Mouse (Mus musculus) large intestine, adult 2 months (tissue): ENCODE results near the gene Cep89. TPM values are rescaled to one million over a fixed set of nuclear protein-coding genes. Genes with fewer than 3 reads are reported as not detected.

ENCODE experiments used
- DNase-seq: peaks from one replicate; pipeline ENCODE4 v3.0.0-alpha.2; 2012; ENCODE audit warnings: low read depth, low spot score
- WGBS: fragments of 180-500 bp; shearing (Covaris S2); methylation state at CpG from one replicate; pipeline ENCODE4 v1.1.7; 2018; 5-methylcytosine and 5-hydroxymethylcytosine counted together
- polyA plus RNA-seq: library from polyadenylated mRNA; depleted of rRNA; stranded (reverse); fragments of >200 nt; gene quantifications from 2 replicates; pipeline ENCODE4 v1.2.3, GENCODE M21; 2012

Cep89 gene
- polyA plus RNA-seq, 1 experiment = 14.6 TPM

DNA sequence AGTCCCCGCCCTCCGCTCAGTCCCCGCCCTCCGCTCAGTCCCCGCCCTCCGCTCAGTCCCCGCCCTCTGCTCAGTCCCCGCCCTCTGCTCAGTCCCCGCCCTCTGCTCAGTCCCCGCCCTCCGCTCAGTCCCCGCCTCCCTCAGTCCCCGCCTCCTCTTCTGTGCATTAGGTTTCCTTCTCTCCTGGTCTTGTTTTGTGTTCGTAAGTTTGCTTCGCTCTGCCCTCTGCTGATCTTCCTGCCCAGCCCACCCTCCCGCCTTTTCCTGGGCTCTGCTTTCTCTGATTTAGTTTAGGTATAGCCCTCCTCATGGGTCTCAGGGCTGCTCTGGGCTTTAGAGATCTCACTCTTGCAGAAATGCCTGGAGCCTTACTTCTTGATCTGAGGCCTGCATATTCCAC, 15.0 kb upstream of the Cep89 start:
- no peak for DNase-seq
- WGBS = 36% methylated on average over 14 of the region's 16 CpGs

DNA sequence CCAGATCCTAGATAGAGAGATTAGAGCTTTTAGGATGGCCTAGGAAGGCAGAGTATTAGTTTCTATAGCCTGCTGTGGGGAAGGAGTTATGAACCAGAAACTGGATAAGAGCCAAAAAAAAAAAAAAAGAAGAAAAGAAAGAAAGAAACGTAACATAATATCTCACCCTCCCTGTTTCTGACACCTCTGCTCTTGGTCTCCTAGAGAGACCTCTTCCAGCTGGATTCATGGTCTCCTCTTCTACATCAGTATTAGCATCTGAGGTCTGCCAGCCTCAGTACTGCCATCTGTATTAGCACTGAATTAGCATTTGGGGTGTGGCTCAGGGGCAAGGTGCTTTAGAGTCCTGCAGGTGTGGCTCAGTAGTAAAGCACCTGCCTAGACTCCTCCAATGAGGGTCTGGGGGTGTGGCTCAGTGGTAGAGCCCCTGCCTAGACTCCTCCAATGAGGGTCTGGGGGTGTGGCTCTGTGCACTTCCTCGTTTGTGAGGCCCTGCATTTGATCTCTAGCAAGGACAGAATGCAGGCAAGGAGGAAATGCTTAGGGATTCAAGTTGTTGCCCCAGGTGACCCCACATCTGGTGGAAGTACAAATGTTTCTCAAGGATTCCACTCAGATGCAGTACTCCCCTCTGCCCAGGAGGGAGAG, 14.0 kb upstream of the Cep89 start:
- DNase-seq = peak; percentile 65
- WGBS = 21% methylated on average over 2 of the region's 2 CpGs

DNA sequence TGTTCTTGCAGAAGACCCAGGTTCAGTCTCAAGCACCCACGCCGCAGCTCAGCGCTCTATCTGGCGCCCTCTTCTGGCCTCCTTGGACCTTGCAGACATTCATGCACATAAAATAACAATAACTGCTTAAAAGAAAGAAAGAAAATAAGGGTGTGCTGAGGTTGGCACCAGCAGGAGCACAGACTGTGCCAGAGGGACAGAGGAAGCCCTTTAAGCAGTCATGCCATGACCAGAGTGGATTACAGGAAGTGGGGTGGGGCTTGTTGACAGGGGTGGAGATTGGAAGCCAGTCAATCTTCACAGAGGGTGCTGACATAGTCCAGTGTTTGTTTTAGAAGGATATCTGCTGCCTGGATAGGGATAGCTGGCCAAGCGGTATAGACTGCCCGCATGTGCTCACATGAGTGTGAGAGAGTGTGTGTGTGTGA, 10.3 kb upstream of the Cep89 start:
- peak; percentile 59 for DNase-seq
- WGBS = 50% methylated on average over 6 of the region's 6 CpGs

DNA sequence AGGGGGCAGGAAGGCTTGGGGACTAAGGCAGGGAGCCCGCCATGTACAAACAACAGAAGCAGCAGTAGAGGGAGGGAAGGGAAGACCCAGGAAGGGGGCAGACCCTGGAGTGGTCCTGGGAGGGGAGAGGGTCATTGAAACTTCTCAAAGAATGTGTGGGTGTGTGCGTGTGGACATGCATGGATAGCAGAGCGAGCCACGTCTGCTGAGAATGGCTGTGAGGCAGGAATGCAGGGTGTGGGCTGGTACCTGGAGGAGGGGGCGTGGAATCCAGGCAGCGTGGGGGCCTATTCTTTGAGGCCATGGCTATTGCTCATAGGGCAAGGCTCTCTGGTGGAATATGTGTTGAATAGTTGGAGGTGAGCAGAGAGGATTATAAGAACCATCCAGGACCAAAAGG, 8.1 kb upstream of the Cep89 start:
- 79% methylated on average over 6 of the region's 6 CpGs for WGBS

DNA sequence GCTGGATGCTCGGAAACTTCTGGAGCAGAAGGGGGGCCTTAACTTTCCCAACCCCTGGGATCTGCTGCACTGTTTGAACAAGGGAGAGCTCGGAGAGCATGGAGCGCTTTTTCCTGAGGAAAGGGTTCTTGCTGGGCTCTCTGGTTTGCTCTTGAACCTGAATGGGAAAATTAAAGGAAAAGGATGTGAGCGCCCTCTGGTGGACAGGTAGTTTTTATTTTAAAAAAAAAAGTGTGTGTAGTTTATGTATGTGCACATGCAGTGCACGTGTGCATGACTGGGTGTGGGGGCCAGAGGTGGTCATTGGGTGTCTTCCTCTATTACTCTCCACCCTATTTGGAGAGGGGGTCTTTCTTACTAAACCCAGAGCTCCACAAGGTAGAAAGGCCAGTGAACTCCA, 3.9 kb upstream of the Cep89 start:
- 46% methylated on average over 5 of the region's 5 CpGs for WGBS
- DNase-seq = no peak

More for the DNA sequence above, 8.1 kb upstream of the Cep89 start:
- DNase-seq = no peak

GRCm38 (mm10) chr7:35395734-35396456, 940 bp upstream of the Cep89 start:
- WGBS = 4% methylated on average over 17 of the region's 17 CpGs
- no peak for DNase-seq

- WGBS = 81% methylated on average over 4 of the region's 4 CpGs
- no peak for DNase-seq
Measured at GRCm38 (mm10) chr7:35401169-35401568, 4.3 kb downstream of the Cep89 start.

- no peak for DNase-seq
- 70% methylated on average over 5 of the region's 5 CpGs for WGBS
Measured at GRCm38 (mm10) chr7:35415226-35415625, 18.4 kb downstream of the Cep89 start.

DNA sequence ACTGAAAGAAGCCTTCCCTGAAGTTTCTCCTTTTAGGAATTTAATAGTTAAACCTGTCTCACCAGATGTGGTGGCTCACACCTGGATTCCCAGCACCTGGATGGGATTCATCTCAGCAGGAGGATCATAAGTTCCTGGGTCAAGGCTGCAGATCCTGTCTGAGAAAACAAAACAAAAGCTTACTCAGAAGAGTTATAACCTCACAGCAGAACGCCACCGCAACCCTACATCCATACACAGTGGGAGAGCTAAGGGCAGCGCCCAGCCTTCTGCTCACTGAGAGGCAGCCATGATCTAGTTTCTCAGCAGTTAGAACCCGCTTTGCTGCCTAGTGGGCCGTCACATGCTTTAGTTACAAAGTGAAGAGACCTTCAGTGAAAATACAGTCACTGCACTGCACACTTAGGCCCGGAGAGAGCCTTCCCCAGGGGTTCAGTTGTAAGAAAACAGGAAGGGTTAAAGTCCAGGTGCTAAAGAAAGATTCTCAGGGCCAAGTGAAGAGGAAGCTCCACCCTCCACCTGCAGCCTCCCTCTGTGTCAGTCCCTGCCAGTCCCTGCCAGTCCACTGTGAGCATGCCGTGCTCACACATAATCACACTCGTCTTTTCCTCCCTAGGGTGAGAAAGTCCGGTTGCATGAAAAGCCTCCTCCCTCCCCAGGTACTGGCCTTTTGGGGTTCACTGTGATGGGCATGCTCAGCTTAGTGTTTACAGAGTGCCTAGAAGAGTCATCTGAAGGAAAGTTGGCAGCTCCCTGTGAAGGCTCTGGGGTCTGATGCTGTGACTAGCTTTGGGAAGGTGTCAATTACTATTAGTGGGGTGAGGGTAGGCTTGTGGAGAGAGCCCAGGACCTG, 19.2 kb downstream of the Cep89 start:
- 34% methylated on average over 9 of the region's 9 CpGs for WGBS
- DNase-seq = peak; percentile 60

DNA sequence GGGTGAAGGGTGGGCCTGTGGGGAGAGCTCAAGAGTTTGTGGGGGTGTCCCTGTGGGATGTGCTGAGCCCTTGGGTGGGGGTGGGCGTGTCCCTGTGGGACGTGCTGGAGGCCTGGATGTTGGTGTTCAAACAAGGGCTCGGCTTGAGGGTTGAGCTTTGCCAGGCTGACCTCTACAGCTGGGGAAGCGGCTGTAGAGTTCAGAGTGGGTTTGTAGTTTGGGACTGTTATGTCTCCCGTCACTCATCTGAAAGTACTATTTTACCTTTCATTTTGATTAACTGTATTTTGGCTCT, 19.8 kb downstream of the Cep89 start:
- WGBS = 40% methylated on average over 5 of the region's 5 CpGs
- DNase-seq = peak; percentile 28

DNA sequence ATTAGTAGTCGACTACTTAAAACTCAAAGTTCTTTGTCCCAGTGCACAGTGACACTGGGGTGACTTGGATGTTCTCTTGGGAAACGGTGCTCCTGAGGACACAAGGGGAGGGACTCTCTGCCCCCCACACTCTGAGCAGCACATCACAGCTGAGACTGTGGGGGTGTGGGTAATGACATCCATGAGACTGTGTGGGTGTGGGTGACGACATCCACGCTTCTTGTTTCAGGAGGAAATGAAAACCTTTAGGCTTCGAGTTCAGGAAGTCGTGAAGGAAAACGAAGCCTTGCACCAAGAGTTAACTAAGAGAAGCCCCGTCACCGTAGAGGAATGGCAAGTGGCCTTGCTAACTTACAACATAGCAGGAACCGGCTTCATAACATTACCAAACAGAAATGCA, 26.2 kb downstream of the Cep89 start:
- no peak for DNase-seq
- 91% methylated on average over 10 of the region's 10 CpGs for WGBS

DNA sequence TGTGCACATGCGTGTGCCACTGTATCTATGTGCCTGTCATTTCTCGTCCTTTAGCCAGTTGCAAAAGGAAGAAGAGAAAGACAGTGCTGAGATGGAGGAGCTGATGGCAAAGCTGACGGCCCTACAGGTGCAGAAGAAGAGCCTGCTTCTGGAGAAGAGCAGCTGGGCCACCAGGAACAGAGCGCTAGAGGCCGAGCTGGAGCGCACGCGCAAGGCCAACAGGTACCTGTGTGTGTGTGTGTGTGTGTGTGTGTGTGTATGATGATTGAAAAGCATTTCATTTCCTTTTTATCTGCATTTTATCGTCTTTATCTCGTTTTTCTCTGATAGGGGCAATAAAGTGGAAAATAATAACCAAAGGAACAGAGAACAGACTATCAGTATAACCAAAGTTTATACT, 31.3 kb downstream of the Cep89 start:
- 88% methylated on average over 10 of the region's 10 CpGs for WGBS
- DNase-seq = no peak

DNA sequence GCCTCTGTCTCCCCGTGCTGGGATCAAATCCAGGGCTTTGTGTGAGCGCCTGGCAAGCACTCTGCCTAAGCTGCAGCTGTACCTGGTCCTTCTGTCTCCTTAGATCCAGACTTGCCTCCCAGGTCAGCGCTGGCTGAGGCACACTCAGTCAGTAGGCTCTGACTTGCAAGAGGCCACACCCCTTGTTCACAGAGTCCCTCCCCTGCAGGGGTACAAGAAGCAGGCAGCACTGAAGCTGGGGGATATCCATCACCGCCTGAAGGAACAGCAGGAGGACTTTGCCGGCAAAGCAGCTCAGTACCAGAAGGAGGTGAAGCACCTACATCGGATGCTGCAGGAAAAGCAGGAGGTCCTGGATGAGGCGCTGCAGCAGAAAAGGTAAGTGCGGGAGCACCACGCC, 38.4 kb downstream of the Cep89 start:
- 89% methylated on average over 9 of the region's 9 CpGs for WGBS
- no peak for DNase-seq

GRCm38 (mm10) chr7:35447501-35447900, 50.7 kb downstream of the Cep89 start:
- DNase-seq = no peak
- WGBS = 44% methylated on average over 4 of the region's 4 CpGs

- WGBS = 16% methylated on average over 15 of the region's 15 CpGs
- no peak for DNase-seq
Measured at GRCm38 (mm10) chr7:35447996-35448846, 51.4 kb downstream of the Cep89 start, which contains the start of gene Slc7a9. Gene Slc7a9, plus strand, starts transcription at chr7:35448796.

- 33% methylated on average over 7 of the region's 7 CpGs for WGBS
- DNase-seq = no peak
Measured at GRCm38 (mm10) chr7:35448867-35449266, 52.0 kb downstream of the Cep89 start.

GRCm38 (mm10) chr7:35456091-35456814, 59.4 kb downstream of the Cep89 start:
- no peak for DNase-seq
- WGBS = 70% methylated on average over 4 of the region's 4 CpGs

DNA sequence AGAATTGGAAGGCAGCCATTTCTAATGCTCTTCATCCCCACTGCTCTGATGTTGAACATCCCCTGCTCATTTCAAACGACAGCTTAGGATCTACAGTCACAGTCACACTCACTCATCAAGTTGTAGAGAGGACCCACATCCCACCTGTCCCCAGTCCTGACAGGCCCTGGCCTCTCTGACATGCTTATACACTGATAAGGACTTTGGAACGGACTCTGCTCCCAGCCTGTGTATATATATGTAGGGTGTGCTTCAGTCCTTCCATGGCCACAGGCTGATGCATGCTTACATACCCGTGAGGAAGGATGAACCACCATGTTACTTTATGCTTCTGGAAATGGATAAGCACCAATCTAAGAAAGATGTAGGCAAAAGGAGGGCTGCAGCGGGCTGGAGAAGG, 64.1 kb downstream of the Cep89 start:
- DNase-seq = no peak
- WGBS = 64% methylated on average over 4 of the region's 4 CpGs

DNA sequence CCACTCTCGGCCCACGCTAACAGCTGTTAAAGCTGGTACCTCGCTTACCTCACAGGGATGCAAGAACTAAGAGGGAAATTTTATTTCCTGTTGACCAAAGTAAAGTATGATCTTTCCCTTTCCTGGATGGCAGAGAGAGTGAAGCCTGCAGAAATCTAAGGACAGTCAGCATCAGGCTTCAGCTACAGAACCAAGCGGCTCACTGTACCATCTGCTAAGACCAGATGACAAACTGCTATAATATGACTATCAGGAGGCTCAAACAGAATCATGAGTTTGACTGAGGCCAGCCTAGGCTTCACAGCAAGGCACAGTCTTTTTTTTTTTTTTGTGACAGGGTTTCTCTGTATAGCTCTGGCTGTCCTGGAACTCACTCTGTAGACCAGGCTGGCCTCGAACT, 68.2 kb downstream of the Cep89 start:
- no peak for DNase-seq
- 91% methylated on average over 5 of the region's 5 CpGs for WGBS
